Mouse (Mus musculus): Measurements from ENCODE around the gene Fcf1.

- no peak for TF ChIP-seq CTCF (IDR thresholded peaks at IDR 0.05; ENCODE audit: control insufficient read depth, insufficient read depth, insufficient replicate concordance, low read depth, low read length)
- TF ChIP-seq POLR2A (IDR thresholded peaks at IDR 0.05; ENCODE audit: control insufficient read depth, low read depth, low read length) = no peak
Measured at GRCm38 (mm10) chr12:84951531-84951930, 19.2 kb upstream of the Fcf1 start.

All from testis, adult 2 months (tissue).